Mouse (Mus musculus): ENCODE measurements around the gene Ppm1l. TPM values are rescaled to one million over a fixed set of nuclear protein-coding genes. Genes with fewer than 3 reads are reported as not detected.

Gene Ppm1l
- polyA plus RNA-seq, 1 experiment = 11.4 TPM

GRCm38 (mm10) chr3:69479937-69480336, 163.3 kb downstream of the Ppm1l start:
- no peak overlapping the region for H3K4me3 ChIP-seq (ENCODE audit: insufficient read depth, low read length)
- no peak overlapping the region for H3K27ac ChIP-seq (ENCODE audit: insufficient read depth, low read length)
- peaks cover 10% of the 10 kb centered on the region; the same call in 1 of the 2 replicates for H3K4me1 ChIP-seq (ENCODE audit: control insufficient read depth, insufficient read depth, low read length)
- no peak for TF ChIP-seq POLR2A (IDR thresholded peaks at IDR 0.05; ENCODE audit: low read depth, low read length)
- no peak for TF ChIP-seq CTCF (IDR thresholded peaks at IDR 0.05; ENCODE audit: borderline replicate concordance, insufficient read depth, low read length)

- no peak overlapping the region for H3K4me3 ChIP-seq (ENCODE audit: insufficient read depth, low read length)
- no peak overlapping the region for H3K27ac ChIP-seq (ENCODE audit: insufficient read depth, low read length)
- peaks cover 14% of the 10 kb centered on the region for H3K4me1 ChIP-seq (ENCODE audit: control insufficient read depth, insufficient read depth, low read length)
- no peak for TF ChIP-seq POLR2A (IDR thresholded peaks at IDR 0.05; ENCODE audit: low read depth, low read length)
These were observed 165.2 kb downstream of the Ppm1l start for GRCm38 (mm10) chr3:69481835-69482234.

GRCm38 (mm10) chr3:69484006-69484574, 167.4 kb downstream of the Ppm1l start:
- Histone ChIP-seq H3K4me3 (ENCODE audit: insufficient read depth, low read length) (no peak overlapping the region), H3K27ac (ENCODE audit: insufficient read depth, low read length) (no peak overlapping the region), H3K4me1 (ENCODE audit: control insufficient read depth, insufficient read depth, low read length) (peaks cover 14% of the 10 kb centered on the region)
- TF ChIP-seq POLR2A (IDR thresholded peaks at IDR 0.05; ENCODE audit: low read depth, low read length) (no peak), CTCF (IDR thresholded peaks at IDR 0.05; ENCODE audit: borderline replicate concordance, insufficient read depth, low read length) (no peak)

GRCm38 (mm10) chr3:69484582-69484981, 167.9 kb downstream of the Ppm1l start:
- Histone ChIP-seq H3K4me3 (ENCODE audit: insufficient read depth, low read length) (no peak overlapping the region), H3K27ac (ENCODE audit: insufficient read depth, low read length) (no peak overlapping the region), H3K4me1 (ENCODE audit: control insufficient read depth, insufficient read depth, low read length) (peaks cover 12% of the 10 kb centered on the region)
- no peak for TF ChIP-seq CTCF (IDR thresholded peaks at IDR 0.05; ENCODE audit: borderline replicate concordance, insufficient read depth, low read length)
- no peak for TF ChIP-seq POLR2A (IDR thresholded peaks at IDR 0.05; ENCODE audit: low read depth, low read length)

- Histone ChIP-seq H3K4me1 (ENCODE audit: control insufficient read depth, insufficient read depth, low read length) (peaks cover 6% of the 10 kb centered on the region), H3K4me3 (ENCODE audit: insufficient read depth, low read length) (no peak overlapping the region), H3K27ac (ENCODE audit: insufficient read depth, low read length) (peak overlapping the region; percentile 69)
- TF ChIP-seq POLR2A (IDR thresholded peaks at IDR 0.05; ENCODE audit: low read depth, low read length) (no peak), CTCF (IDR thresholded peaks at IDR 0.05; ENCODE audit: borderline replicate concordance, insufficient read depth, low read length) (no peak)
These were observed 168.7 kb downstream of the Ppm1l start for GRCm38 (mm10) chr3:69485347-69485746.

GRCm38 (mm10) chr3:69485756-69486155, 169.1 kb downstream of the Ppm1l start:
- no peak for TF ChIP-seq CTCF (IDR thresholded peaks at IDR 0.05; ENCODE audit: borderline replicate concordance, insufficient read depth, low read length)
- no peak for TF ChIP-seq POLR2A (IDR thresholded peaks at IDR 0.05; ENCODE audit: low read depth, low read length)
- H3K4me1 ChIP-seq (ENCODE audit: control insufficient read depth, insufficient read depth, low read length) = peaks cover 4% of the 10 kb centered on the region
- H3K4me3 ChIP-seq (ENCODE audit: insufficient read depth, low read length) = no peak overlapping the region

GRCm38 (mm10) chr3:69487471-69487870, 170.8 kb downstream of the Ppm1l start:
- Histone ChIP-seq H3K27ac (ENCODE audit: insufficient read depth, low read length) (no peak overlapping the region), H3K4me3 (ENCODE audit: insufficient read depth, low read length) (no peak overlapping the region), H3K4me1 (ENCODE audit: control insufficient read depth, insufficient read depth, low read length) (peaks cover 4% of the 10 kb centered on the region)
- TF ChIP-seq POLR2A (IDR thresholded peaks at IDR 0.05; ENCODE audit: low read depth, low read length) = no peak

More at GRCm38 (mm10) chr3:69485756-69486155, 169.1 kb downstream of the Ppm1l start:
- peak overlapping the region; percentile 69 for H3K27ac ChIP-seq (ENCODE audit: insufficient read depth, low read length)

- no peak overlapping the region for H3K27ac ChIP-seq (ENCODE audit: insufficient read depth, low read length)
- TF ChIP-seq POLR2A (IDR thresholded peaks at IDR 0.05; ENCODE audit: low read depth, low read length) = no peak
- TF ChIP-seq CTCF (IDR thresholded peaks at IDR 0.05; ENCODE audit: borderline replicate concordance, insufficient read depth, low read length) = no peak
- peaks cover 4% of the 10 kb centered on the region for H3K4me1 ChIP-seq (ENCODE audit: control insufficient read depth, insufficient read depth, low read length)
- H3K4me3 ChIP-seq (ENCODE audit: insufficient read depth, low read length) = no peak overlapping the region
These were observed 173.0 kb downstream of the Ppm1l start for GRCm38 (mm10) chr3:69489669-69490068.

GRCm38 (mm10) chr3:69490981-69491681, 174.5 kb downstream of the Ppm1l start:
- H3K27ac ChIP-seq (ENCODE audit: insufficient read depth, low read length) = no peak overlapping the region
- no peak overlapping the region for H3K4me3 ChIP-seq (ENCODE audit: insufficient read depth, low read length)
- no peaks in the 10 kb centered on the region for H3K4me1 ChIP-seq (ENCODE audit: control insufficient read depth, insufficient read depth, low read length)
- TF ChIP-seq CTCF (IDR thresholded peaks at IDR 0.05; ENCODE audit: borderline replicate concordance, insufficient read depth, low read length) (no peak), POLR2A (IDR thresholded peaks at IDR 0.05; ENCODE audit: low read depth, low read length) (no peak)

GRCm38 (mm10) chr3:69494233-69495010, 177.8 kb downstream of the Ppm1l start:
- H3K4me3 ChIP-seq (ENCODE audit: insufficient read depth, low read length) = no peak overlapping the region
- H3K27ac ChIP-seq (ENCODE audit: insufficient read depth, low read length) = no peak overlapping the region
- H3K4me1 ChIP-seq (ENCODE audit: control insufficient read depth, insufficient read depth, low read length) = no peaks in the 10 kb centered on the region
- TF ChIP-seq CTCF (IDR thresholded peaks at IDR 0.05; ENCODE audit: borderline replicate concordance, insufficient read depth, low read length) (no peak), POLR2A (IDR thresholded peaks at IDR 0.05; ENCODE audit: low read depth, low read length) (no peak)
